Mouse (Mus musculus): ENCODE measurements around the gene Gm10401.
A peak's percentile ranks its signal among the peaks of the same experiment; 100 is the strongest.

Gene Gm10401

DNA sequence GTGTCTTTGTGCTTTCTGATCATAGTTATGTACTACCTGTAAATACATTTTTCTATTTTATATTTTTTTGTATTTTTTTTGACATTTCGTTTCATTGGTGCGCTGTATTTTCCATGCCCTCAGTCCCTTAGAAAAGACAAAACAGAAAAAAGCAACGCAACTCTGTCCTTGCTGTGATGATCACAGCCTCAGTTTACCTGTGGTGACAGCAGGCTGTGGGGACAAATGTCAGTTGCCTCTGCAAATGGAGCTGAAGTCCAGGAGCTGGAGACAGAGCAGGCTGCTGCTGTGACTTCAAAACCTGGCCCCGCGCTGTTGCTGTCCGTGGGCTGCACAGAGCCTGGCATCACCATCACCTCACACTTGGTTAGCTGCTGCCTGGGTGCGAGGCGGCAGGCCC lies at the start of gene Gm10401:
Gene Gm10401, minus strand, starts transcription at position 101 of the 400 bp plus-strand sequence.
- no peak for DNase-seq

GRCm38 (mm10) chr5:115147388-115147787 lies 49.3 kb upstream of the Gm10401 start:
- no peak for DNase-seq

DNA sequence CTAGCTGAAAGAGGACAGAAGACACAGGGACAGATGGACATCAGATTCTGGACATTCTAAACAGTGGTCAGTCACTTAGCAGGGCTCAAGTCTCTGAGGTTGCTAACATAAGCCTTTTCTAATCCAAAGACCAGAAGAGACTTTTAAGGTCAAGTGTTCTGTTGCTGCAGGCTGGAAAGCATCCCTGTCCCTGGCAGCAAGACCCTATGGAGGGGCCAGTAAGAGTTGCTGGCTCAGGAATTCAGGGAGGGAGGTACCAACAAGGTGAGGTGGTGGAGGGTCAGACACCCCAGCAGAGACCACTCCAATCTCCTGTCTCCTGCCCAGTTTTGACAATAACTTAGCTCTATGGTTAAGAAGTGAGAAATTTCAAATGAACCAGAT lies 48.6 kb upstream of the Gm10401 start:
- no peak for DNase-seq

DNA sequence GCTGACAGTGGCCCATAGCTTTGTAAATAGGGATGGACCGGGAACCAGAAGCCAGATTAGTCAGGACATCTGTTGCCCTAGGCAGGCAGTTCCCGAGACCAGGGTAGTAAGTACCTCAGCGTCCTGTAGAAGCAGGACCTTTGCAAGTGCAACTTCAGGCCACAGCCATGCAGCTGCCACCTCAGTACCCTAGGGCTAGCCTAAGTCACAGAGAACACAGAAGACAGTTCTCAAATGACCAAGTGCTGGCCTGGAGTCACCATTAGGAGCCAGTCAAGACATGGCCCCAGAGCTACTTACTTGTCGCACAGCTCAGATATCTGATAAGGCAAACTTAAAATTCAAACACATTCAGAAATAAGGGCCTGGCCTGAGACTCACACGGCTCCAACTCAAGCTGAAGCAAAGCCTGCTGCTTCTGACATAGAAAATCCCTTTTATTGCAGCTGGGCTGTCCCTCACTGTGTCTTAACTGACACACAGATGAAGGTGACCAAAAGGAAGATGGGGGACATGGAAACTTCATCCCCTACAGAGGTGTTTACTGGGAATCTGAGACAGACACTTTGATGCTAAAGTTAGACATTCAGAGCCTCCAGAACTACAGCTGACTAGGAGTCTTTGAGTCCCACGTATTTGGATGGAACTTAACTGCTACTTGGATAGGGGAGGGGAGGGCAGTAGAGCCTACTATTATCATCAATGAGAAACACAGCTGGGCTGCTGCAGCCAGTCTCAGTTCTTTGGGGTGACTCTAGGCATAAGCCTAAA lies 48.1 kb upstream of the Gm10401 start:
- DNase-seq = no peak

- DNase-seq = no peak
Measured at GRCm38 (mm10) chr5:115145253-115145968, 47.3 kb upstream of the Gm10401 start.

DNA sequence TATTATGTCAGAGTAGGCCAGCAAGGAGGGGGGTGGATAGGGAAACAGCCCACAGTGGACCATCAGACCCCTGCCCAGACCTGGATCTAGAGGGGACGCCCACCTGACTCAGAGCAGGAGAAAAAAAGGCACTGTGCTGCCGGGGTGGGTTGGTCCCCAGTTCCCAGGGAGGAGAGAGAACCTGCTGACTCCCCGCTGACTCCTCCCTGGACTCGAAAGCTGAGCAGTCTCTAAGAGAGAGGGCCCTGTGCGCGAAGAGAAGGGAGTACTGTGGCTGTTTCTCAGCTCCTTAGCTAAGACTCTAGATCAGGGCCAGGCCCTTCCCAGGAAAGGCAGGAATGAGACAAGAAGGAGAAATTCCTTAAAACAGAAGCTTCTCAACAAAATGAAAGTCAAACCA lies 46.4 kb upstream of the Gm10401 start:
- DNase-seq = no peak

GRCm38 (mm10) chr5:115143552-115143951 lies 45.5 kb upstream of the Gm10401 start:
- no peak for DNase-seq

- no peak for DNase-seq
Measured at GRCm38 (mm10) chr5:115142166-115142697, 44.1 kb upstream of the Gm10401 start.

DNA sequence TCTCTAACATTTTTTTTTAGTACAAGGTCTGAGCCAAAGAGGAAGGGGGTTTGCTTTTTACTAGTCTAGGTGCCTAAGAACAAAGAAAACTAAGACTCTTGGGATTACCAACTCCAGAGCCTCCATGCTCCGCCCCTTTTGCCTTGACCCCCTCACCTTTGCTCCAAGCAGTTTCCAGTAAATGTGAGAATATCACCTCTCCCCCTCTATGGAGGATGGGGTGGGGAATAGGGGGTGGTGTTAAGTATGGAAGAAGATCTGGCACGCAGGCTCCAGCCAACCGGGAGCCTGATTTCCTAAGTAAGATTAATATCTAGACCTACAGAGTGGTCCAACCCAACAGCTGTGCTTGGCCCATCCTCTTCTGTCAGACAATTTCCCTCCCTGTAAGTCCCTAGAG lies 42.6 kb upstream of the Gm10401 start:
- DNase-seq = no peak

GRCm38 (mm10) chr5:115139124-115139523 lies 41.0 kb upstream of the Gm10401 start:
- no peak for DNase-seq

DNA sequence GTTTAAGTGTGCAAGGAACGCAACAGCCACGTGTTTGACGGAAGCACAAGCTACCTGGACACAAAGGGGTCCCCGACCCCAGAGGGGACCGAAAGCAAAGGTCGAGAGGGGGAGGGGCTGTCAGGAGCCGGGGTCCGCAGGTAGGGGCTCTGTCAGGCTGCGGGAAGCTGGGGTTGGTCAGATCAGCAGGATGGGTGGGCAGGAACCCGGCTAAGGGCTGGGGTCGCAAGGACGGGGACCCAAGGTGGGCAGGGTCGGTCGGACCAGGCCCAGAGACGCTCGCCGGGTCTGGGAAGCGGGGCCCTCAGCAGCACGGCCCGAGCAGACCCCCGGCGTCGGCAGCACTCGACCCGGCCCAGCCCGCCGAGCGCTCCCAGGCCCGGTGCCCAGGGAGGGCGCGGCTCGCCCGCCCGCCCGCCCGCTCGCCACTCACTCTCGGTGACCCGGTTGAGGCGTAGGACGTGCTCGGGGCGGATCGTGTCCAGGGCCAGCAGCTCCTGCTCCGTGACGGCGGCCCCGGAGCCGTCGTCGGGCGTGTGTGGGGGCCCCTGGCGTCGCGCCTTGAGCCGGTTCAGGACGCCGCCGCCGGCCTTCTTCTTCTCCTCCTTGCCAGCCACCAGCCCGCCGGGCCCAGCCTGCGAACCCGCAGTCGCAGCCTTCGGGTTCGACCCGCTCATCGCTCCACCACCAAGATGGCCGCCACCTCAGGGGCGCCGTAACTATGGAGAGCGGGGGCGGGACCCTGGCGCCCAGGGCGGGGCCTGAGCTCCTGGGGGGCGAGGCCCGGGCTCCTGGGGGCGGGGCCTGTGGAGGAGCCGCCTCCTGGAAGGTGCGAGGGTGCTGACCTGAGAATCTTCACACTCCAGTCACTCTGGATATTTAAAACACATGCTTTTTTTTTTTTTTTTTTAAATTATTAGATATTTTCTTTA lies 36.4 kb upstream of the Gm10401 start, which contains the start of gene Unc119b:
Gene Unc119b, minus strand, starts transcription at position 742 of the 932 bp plus-strand sequence.
- peak; percentile 89 for DNase-seq

- no peak for DNase-seq
Measured at GRCm38 (mm10) chr5:115133358-115134066, 35.4 kb upstream of the Gm10401 start.

DNA sequence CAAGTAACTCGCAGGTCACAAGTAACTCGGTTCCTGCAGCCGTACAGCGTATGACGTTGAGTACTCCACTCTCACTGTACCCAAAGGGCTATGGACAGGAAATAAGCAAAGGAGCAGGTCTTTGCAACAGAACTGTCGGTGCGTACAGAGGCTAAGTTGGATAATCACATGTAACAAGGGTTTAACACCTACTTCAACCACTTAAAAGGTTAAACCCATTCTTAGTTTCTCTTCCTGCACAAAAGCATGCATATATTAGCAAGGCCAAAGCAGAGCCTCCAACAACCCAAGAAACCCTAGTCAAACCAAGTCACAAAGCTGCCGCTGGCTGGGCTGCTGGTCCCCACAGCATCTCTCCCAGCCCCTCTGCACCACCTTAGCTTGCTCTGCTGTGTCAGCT lies 34.4 kb upstream of the Gm10401 start:
- no peak for DNase-seq

GRCm38 (mm10) chr5:115129328-115129727 lies 31.2 kb upstream of the Gm10401 start:
- DNase-seq = no peak

DNA sequence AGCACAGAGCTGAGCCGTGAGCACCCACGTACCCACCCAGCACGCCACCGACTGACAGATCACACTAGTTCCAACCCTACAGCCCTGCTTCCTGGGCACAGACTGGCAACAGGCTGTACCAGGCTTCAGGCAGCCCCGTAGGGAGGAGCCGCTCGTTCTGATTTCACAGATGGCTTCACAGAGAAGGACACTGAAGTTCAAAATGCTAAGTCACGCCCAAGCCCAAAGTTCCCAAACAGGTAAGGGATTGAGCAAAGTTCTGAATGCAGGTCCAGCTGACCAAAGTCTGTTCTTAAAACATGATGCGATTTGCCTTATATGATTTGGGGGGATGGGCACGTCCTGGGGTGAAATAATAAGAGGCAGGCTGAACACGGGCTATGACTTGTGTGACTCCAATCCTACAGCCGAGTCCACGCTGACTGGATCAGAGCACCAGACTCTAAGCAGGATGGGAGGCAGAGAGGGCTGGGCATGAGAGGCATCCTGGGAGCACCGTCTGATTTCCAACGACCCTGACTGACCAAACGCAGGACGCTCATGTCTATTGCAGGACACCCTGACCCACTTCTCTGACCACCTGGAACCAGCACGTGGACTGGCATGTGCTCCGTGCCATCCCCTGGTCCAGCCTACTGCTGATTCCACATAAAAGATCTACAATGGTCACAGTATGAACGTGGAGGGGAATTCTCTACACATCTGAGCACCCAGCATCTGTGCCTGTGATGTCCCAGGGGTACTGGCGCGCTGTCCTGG lies 29.5 kb upstream of the Gm10401 start:
- DNase-seq = peak; percentile 49

- DNase-seq = no peak
Measured at GRCm38 (mm10) chr5:115126578-115127312, 28.6 kb upstream of the Gm10401 start.

- peak; percentile 87 for DNase-seq
Measured at GRCm38 (mm10) chr5:115125211-115125871, 27.2 kb upstream of the Gm10401 start.

- no peak for DNase-seq
Measured at GRCm38 (mm10) chr5:115124690-115125089, 26.6 kb upstream of the Gm10401 start.

- DNase-seq = peak; percentile 56
Measured at GRCm38 (mm10) chr5:115120978-115121377, 22.9 kb upstream of the Gm10401 start.

DNA sequence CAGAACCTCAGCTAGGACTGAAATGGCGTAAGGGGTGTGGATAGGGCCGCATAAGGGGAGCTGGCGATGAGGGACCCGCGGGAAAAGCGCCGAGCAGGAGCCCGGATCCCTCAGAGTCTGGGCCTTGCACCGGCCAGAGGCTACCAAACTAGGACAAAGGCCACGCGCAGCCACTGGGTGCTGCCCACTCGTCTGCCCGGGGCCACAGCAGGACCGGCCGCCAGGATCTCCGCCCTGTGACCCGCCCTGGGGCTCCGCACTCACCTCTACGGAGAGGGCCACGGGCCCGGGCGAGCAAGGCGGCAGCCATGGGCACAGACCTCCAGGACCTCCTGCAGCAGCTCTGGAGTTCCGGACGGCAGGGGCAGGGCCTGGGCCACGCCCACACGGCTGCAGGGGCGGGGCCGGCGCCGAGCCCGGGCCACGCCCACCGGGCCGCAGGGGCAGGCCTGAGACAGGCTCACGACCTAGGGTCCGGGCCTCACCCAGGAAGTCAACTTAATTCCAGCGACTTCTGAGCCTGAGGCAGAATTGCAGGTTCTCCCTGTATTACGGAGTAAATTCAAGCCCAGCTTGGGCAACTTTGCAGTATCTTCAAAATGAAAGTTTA lies 21.0 kb upstream of the Gm10401 start, which contains the start of gene Acads:
Gene Acads, minus strand, starts transcription at position 386 of the 610 bp plus-strand sequence.
- peak; percentile 61 for DNase-seq

Data from cerebellum, adult 11 months (tissue).